Mouse (Mus musculus) central nervous system, embryonic 14 days (tissue): ENCODE measurements around the gene Spc24. TPM values are rescaled to one million over a fixed set of nuclear protein-coding genes. Genes with fewer than 3 reads are reported as not detected.

Source experiments
- polyA plus RNA-seq: library from polyadenylated mRNA; depleted of rRNA; stranded (reverse); fragments of >200 nt; gene quantifications from 2 replicates; pipeline ENCODE4 v1.2.3, GENCODE M21; 2012; rRNA removed

Spc24 gene
- 33.0 and 38.0 TPM in 2 replicates for polyA plus RNA-seq

GRCm38 (mm10) chr9:21760155-21761088 is at the start of gene Spc24:
Gene Spc24 (minus strand): TSS chr9:21760303.

DNA sequence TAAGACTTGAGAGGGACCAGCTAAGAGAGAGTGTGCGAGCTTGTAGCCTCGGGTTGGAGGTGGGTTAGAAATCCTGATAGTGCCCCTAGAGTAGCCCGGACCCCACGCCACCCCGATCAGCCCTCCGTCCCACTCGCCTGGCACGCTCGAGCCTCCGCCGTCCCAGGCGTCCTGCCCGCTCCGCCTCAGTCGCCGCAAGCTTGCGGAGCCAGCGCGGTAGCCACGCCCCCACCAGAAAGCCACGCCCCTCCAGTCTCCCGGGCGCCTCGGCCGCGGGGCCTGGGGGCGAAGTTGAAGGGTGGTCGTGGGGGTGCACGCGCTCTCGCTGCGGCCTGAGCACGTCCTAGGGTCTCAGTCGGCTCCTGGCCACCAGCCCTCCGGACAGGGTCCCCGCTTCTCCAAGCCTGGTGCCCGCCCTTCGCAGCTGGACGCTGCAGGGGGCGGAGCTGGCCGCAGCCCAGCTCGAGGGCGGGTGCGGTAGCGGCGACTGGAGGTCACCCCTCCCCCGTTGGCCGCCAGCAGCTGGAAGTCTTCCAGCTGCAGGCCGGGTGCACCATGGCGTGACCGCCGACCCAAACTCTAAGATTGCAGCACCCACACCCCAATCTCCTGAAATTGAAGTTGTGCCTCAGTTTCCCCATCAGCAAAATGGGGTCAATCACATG is 38.4 kb upstream of the Spc24 start, which contains the start of gene Kank2:
TSS of gene Kank2 (minus strand) at position 400 of the 665 bp plus-strand sequence.

DNA sequence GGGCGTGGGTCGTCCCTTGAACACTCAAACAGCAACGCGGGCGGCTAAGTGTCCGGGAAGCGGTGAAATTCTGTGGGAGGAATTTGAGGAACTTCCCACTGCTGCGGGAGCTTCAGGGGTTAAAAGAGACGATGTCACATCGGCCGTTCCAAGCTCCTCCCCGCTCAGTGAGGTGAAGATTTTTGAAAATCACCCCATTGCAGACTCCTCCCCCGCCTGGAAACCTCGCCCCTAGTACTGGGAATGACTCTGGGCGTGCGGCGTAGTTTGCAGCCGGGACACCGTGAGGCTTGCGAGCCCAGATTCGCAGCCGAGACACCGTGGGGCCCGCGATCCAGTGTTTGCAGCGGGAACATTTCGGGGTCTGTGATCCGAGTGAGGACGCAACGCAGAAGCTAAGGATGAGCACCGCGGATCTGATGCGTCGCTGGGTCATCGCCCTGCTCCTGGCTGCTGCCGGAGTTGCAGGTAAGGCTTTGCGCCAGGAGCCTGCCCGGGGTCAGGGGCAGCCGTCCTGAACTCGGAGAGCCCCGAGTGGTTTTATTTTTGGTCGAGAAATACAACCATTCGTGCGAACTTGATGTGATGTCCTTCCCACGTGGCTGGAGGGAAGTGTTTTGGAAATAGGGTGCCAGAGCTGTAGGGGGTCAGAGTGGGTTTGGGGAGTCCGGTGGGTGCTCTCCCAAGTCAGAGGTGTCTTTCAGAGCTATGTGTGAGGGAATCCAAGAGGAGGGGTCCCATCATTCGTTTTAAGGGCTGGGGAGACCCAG is 36.5 kb downstream of the Spc24 start, which contains the start of gene Ldlr:
TSS of gene Ldlr (plus strand) at position 107 of the 770 bp plus-strand sequence.

Other genes starting within 250 kb of the Spc24 start
- gene AB124611, start 234.1 kb downstream of the Spc24 start, polyA plus RNA-seq, result 1.2 and 1.5 TPM in 2 replicates
- 110 and 130 TPM in 2 replicates for gene Carm1, start 213.4 kb downstream of the Spc24 start, polyA plus RNA-seq
- 60.3 and 64.9 TPM in 2 replicates for gene Timm29, start 167.6 kb downstream of the Spc24 start, polyA plus RNA-seq
- 20.4 and 20.9 TPM in 2 replicates for gene Yipf2, start 167.5 kb downstream of the Spc24 start, polyA plus RNA-seq
- 177 and 203 TPM in 2 replicates for gene Smarca4, start 144.1 kb downstream of the Spc24 start, polyA plus RNA-seq
- 21.9 and 22.8 TPM in 2 replicates for gene Ldlr, start 36.8 kb downstream of the Spc24 start, polyA plus RNA-seq
- gene Kank2, start 38.4 kb upstream of the Spc24 start, polyA plus RNA-seq, result 8.0 and 14.1 TPM in 2 replicates
- 0.06 TPM in 1 of 2 replicates, not detected in the other for gene Angptl8, start 75.2 kb upstream of the Spc24 start, polyA plus RNA-seq
- gene Dock6, start 92.3 kb upstream of the Spc24 start, polyA plus RNA-seq, result 58.6 and 72.8 TPM in 2 replicates
- gene Rab3d, start 157.9 kb upstream of the Spc24 start, polyA plus RNA-seq, result 25.1 and 27.4 TPM in 2 replicates
- 18.0 and 18.3 TPM in 2 replicates for gene Ccdc159, start 167.2 kb upstream of the Spc24 start, polyA plus RNA-seq
- gene Tmem205, start 167.3 kb upstream of the Spc24 start, polyA plus RNA-seq, result 34.2 and 39.4 TPM in 2 replicates
- gene Plppr2, start 176.7 kb upstream of the Spc24 start, polyA plus RNA-seq, result 126 and 127 TPM in 2 replicates
- 9.7 and 10.7 TPM in 2 replicates for gene Swsap1, start 195.5 kb upstream of the Spc24 start, polyA plus RNA-seq
- 2.2 and 2.5 TPM in 2 replicates for gene Epor, start 203.2 kb upstream of the Spc24 start, polyA plus RNA-seq
- 2.1 and 3.7 TPM in 2 replicates for gene Rgl3, start 229.1 kb upstream of the Spc24 start, polyA plus RNA-seq
- gene Ccdc151, start 242.3 kb upstream of the Spc24 start, polyA plus RNA-seq, result 6.0 and 7.2 TPM in 2 replicates
- 114 and 135 TPM in 2 replicates for gene Prkcsh, start 242.5 kb upstream of the Spc24 start, polyA plus RNA-seq